Comparison of ENCODE assay signal across 12 mouse cellular contexts in genomic region chr4:62282969-62283368, GRCm38 (mm10).
"Had no signal": no experiment of that assay in that cellular context is flagged by ENCODE, and none has a peak within 500 bp of the region (broad histone marks: within the 10 kb centered on the region; RNA-seq: fewer than 3 reads in every experiment).

No protein-coding gene starts in this region.

- ATAC-seq: intestine, embryonic 16.5 days; midbrain, embryonic 16.5 days had no signal

- H3K9me3 ChIP-seq: limb, embryonic 13.5 days; liver, embryonic 13.5 days; midbrain, embryonic 12.5 days; neural tube, embryonic 13.5 days had no signal

- H3K9ac ChIP-seq: limb, embryonic 13.5 days; liver, embryonic 13.5 days; lung, embryonic 14.5 days; midbrain, embryonic 12.5 days; neural tube, embryonic 13.5 days had no signal

- H3K4me2 ChIP-seq: limb, embryonic 13.5 days; liver, embryonic 13.5 days; lung, embryonic 14.5 days; midbrain, embryonic 12.5 days; neural tube, embryonic 13.5 days had no signal

- H3K4me3 ChIP-seq: limb, embryonic 13.5 days; liver, embryonic 13.5 days; midbrain, embryonic 12.5 days; neural tube, embryonic 13.5 days had no signal

- H3K27ac ChIP-seq: limb, embryonic 13.5 days; liver, embryonic 13.5 days; midbrain, embryonic 12.5 days; neural tube, embryonic 13.5 days had no signal

- H3K27me3 ChIP-seq: limb, embryonic 13.5 days; liver, embryonic 13.5 days; midbrain, embryonic 12.5 days; neural tube, embryonic 13.5 days had no signal

- H3K36me3 ChIP-seq: limb, embryonic 13.5 days; liver, embryonic 13.5 days; midbrain, embryonic 12.5 days; neural tube, embryonic 13.5 days had no signal

- DNase-seq: kidney, adult 2 months; left cerebral cortex, postnatal 4 days; liver, embryonic 13.5 days; lung, embryonic 14.5 days; lung, postnatal 10 days; retina, postnatal 1 day; right cerebral cortex, postnatal 14 days had no signal
